Mouse (Mus musculus) CH12.LX (cell line): ENCODE data around the gene Myrfl. TPM values are rescaled to one million over a fixed set of nuclear protein-coding genes. Genes with fewer than 3 reads are reported as not detected.

Experiments used
- DNase-seq: peaks from one replicate; pipeline ENCODE4 v3.0.0-alpha.2; 2013; ENCODE audit errors: extremely low read depth
- H3K27ac ChIP-seq: 2 replicates; pipeline ENCODE4 v1.5.1; 2012; ENCODE audit warnings: low read depth, mild to moderate bottlenecking, control low read depth, moderate library complexity; ENCODE audit not compliant: insufficient read depth
- H3K27me3 ChIP-seq: replicated peaks from 2 replicates; pipeline ENCODE3; 2012; ENCODE audit warnings: inconsistent platforms
- H3K36me3 ChIP-seq, 2 experiments: replicated peaks in 1 of 2; 2 replicates each; pipeline versions ENCODE3 to v1.6.1; 2012; ENCODE audit warnings: inconsistent platforms in 1 of 2, low read length in 1 of 2, mild to moderate bottlenecking in 1 of 2, mixed read lengths in 1 of 2, moderate library complexity in 1 of 2; ENCODE audit not compliant: control insufficient read depth in 1 of 2, insufficient read depth in 1 of 2
- H3K4me1 ChIP-seq, 2 experiments: 2 replicates each; pipeline ENCODE4 v1.6.1; 2012; ENCODE audit warnings: inconsistent platforms in 1 of 2, moderate library complexity in 1 of 2; ENCODE audit not compliant: insufficient read depth in 2 of 2, control insufficient read depth in 1 of 2
- H3K4me2 ChIP-seq: 2 replicates; pipeline ENCODE4 v1.6.1; 2012; ENCODE audit warnings: low read depth, mild to moderate bottlenecking, control low read depth; ENCODE audit not compliant: poor library complexity, insufficient read depth, severe bottlenecking
- H3K4me3 ChIP-seq, 3 experiments: fragments of 150-350 bp in 1 of 3; sonication (generic) in 1 of 3; replicated peaks in 1 of 3; 2 replicates each; pipeline versions ENCODE3 to v1.5.1; 2011 to 2012; ENCODE audit warnings: low read depth in 2 of 3, low read length in 2 of 3, mild to moderate bottlenecking in 2 of 3, moderate library complexity in 2 of 3, control low read depth in 1 of 3, improper control_type of control experiment in 1 of 3, inconsistent platforms in 1 of 3, mixed read lengths in 1 of 3; ENCODE audit not compliant: poor library complexity in 1 of 3
- H3K79me2 ChIP-seq: replicated peaks from 2 replicates; pipeline ENCODE4 v1.6.1; 2012; ENCODE audit warnings: mild to moderate bottlenecking, moderate library complexity; ENCODE audit not compliant: control insufficient read depth, poor library complexity, insufficient read depth, severe bottlenecking; ENCODE audit errors: extremely low read depth
- H3K9ac ChIP-seq: 2 replicates; pipeline ENCODE4 v1.6.1; 2012; ENCODE audit warnings: low read depth, mild to moderate bottlenecking, control low read depth, moderate library complexity; ENCODE audit not compliant: insufficient read depth
- H3K9me3 ChIP-seq: replicated peaks from 2 replicates; pipeline ENCODE3; 2012; ENCODE audit warnings: low read length, inconsistent platforms, mixed read lengths
- CHD1 ChIP-seq: IDR thresholded peaks from 2 replicates; pipeline ENCODE4 v1.6.1; 2012; ENCODE audit warnings: low read depth, low read length, improper control_type of control experiment, inconsistent platforms
- CTCF ChIP-seq, 2 experiments: IDR thresholded peaks in 1 of 2; conservative IDR thresholded peaks in 1 of 2; 2 replicates each; pipeline ENCODE4 v1.5.1; 2011 to 2012; ENCODE audit warnings: low read depth in 2 of 2, low read length in 2 of 2, improper control_type of control experiment in 1 of 2, inconsistent platforms in 1 of 2, mild to moderate bottlenecking in 1 of 2, moderate library complexity in 1 of 2
- EP300 ChIP-seq: IDR thresholded peaks from 2 replicates; pipeline ENCODE4 v1.6.1; 2011; ENCODE audit warnings: low read length, improper control_type of control experiment
- JUND ChIP-seq: conservative IDR thresholded peaks from 2 replicates; pipeline ENCODE4 v1.6.1; 2011; ENCODE audit warnings: low read depth, low read length, improper control_type of control experiment
- KAT2A ChIP-seq: IDR thresholded peaks from 2 replicates; pipeline ENCODE4 v1.6.1; 2012; ENCODE audit warnings: low read length, improper control_type of control experiment, inconsistent platforms; ENCODE audit not compliant: insufficient replicate concordance
- MEF2A ChIP-seq: IDR thresholded peaks from 2 replicates; pipeline ENCODE4 v1.6.1; 2014; ENCODE audit warnings: low read depth, mild to moderate bottlenecking, inconsistent platforms, low read length, improper control_type of control experiment, borderline replicate concordance
- MYC ChIP-seq: IDR thresholded peaks from 2 replicates; pipeline ENCODE4 v1.6.1; 2011; ENCODE audit warnings: low read depth, mild to moderate bottlenecking, improper control_type of control experiment, low read length
- PAX5 ChIP-seq: IDR thresholded peaks from 2 replicates; pipeline ENCODE4 v1.6.1; 2012; ENCODE audit warnings: low read length, inconsistent platforms, mixed read lengths
- POLR2A ChIP-seq: IDR thresholded peaks from 2 replicates; pipeline ENCODE4 v1.6.1; 2011; ENCODE audit warnings: low read depth, mild to moderate bottlenecking, improper control_type of control experiment, low read length
- SIN3A ChIP-seq: IDR thresholded peaks from 2 replicates; pipeline ENCODE4 v1.6.1; 2012; ENCODE audit warnings: low read length, improper control_type of control experiment, inconsistent platforms
- ZC3H11A ChIP-seq: IDR thresholded peaks from 2 replicates; pipeline ENCODE4 v1.6.1; 2012; ENCODE audit warnings: low read depth, mild to moderate bottlenecking, inconsistent platforms, low read length, improper control_type of control experiment
- ZKSCAN1 ChIP-seq: IDR thresholded peaks from 2 replicates; pipeline ENCODE4 v1.6.1; 2012; ENCODE audit warnings: low read depth, inconsistent platforms, low read length, improper control_type of control experiment, borderline replicate concordance
- ZMIZ1 ChIP-seq: IDR thresholded peaks from 2 replicates; pipeline ENCODE4 v1.6.1; 2012; ENCODE audit warnings: low read depth, mild to moderate bottlenecking, inconsistent platforms, low read length, improper control_type of control experiment
- dilution Hi-C: fragments of 300-500 bp; cut with MboI; formaldehyde crosslinking; loops from 2 replicates; pipeline ENCODE4 v1.14.3; 2020; ENCODE audit warnings: low sequenced_read_pairs; ENCODE audit not compliant: extremely low pct_unique_long_range_greater_than_20kb, extremely low pct_ligation_motif_present
- in situ Hi-C: fragments of 300-500 bp; cut with MboI; formaldehyde crosslinking; loops from 3 replicates; pipeline ENCODE4 v1.14.3; 2019; ENCODE audit warnings: low sequenced_read_pairs, low pct_ligation_motif_present, low pct_unique_long_range_greater_than_20kb, mixed read lengths
- polyA plus RNA-seq: library from polyadenylated mRNA; unstranded; fragments of >175 nt; gene quantifications from 2 replicates; pipeline ENCODE4 v1.2.1, GENCODE M21; 2012; ENCODE audit warnings: low read depth; ENCODE audit not compliant: insufficient read length
- total RNA-seq, 2 experiments: library from RNA; depleted of rRNA; stranded (reverse); fragments of 300-350 nt in 1 of 2; fragments of >200 nt in 1 of 2; gene quantifications; 2 replicates each; pipeline ENCODE4 v1.2.3; 2012 to 2014

The Myrfl gene
- total and polyA plus RNA-seq, 3 experiments = not detected

GRCm38 (mm10) chr10:116912850-116913249, 16.1 kb upstream of the Myrfl start:
- Histone ChIP-seq H3K27me3 (no peaks in the 10 kb centered on the region), H3K9ac (no peak overlapping the region), H3K9me3 (no peaks in the 10 kb centered on the region), H3K79me2 (no peaks in the 10 kb centered on the region)
- in situ Hi-C loops (no loop called here), dilution Hi-C loops (no loop called here)
- no peak for TF ChIP-seq CTCF (conservative IDR thresholded peaks at IDR 0.05 in 1 of 2, IDR thresholded peaks at IDR 0.05 in 1 of 2; ENCODE audit: low read depth in 2 of 2, low read length in 2 of 2)
- TF ChIP-seq EP300 = no peak
- no peak for TF ChIP-seq MEF2A
- TF ChIP-seq KAT2A = no peak
- TF ChIP-seq ZMIZ1 = no peak
- TF ChIP-seq POLR2A = no peak
- TF ChIP-seq, all 38 proteins: peak for 0
- no peak overlapping the region for H3K4me3 ChIP-seq
- H3K4me1 ChIP-seq = 0 out of 4 replicates have a peak, but pooled peaks cover 2 to 4% of the 10 kb centered on the region in 2 experiments
- H3K4me2 ChIP-seq = no peak overlapping the region
- DNase-seq = no peak
- no peak overlapping the region for H3K27ac ChIP-seq
- peaks cover 4 to 68% of the 10 kb centered on the region in 2 experiments for H3K36me3 ChIP-seq

- Histone ChIP-seq H3K79me2 (no peaks in the 10 kb centered on the region), H3K9me3 (no peaks in the 10 kb centered on the region)
- no peak for DNase-seq
- TF ChIP-seq SIN3A = no peak
- TF ChIP-seq PAX5 = no peak
- TF ChIP-seq MYC = no peak
- TF ChIP-seq CHD1 = no peak
- TF ChIP-seq ZC3H11A = no peak
- TF ChIP-seq JUND = no peak
- TF ChIP-seq ZKSCAN1 = no peak
- TF ChIP-seq, all 38 proteins: peak for 0
- dilution Hi-C loops (no loop called here), in situ Hi-C loops (no loop called here)
- Histone ChIP-seq H3K4me1 (0 out of 4 replicates have a peak, but pooled peaks cover 0 to 2% of the 10 kb centered on the region in 2 experiments), H3K4me2 (no peak overlapping the region), H3K36me3 (peaks cover 9 to 75% of the 10 kb centered on the region in 2 experiments), H3K27me3 (no peaks in the 10 kb centered on the region), H3K4me3 (no peak overlapping the region), H3K27ac (no peak overlapping the region), H3K9ac (no peak overlapping the region)
These were observed 12.4 kb upstream of the Myrfl start for GRCm38 (mm10) chr10:116908901-116909642.

GRCm38 (mm10) chr10:116906794-116907193, 10.1 kb upstream of the Myrfl start:
- TF ChIP-seq MYC = no peak
- TF ChIP-seq ZMIZ1 = no peak
- no peak for TF ChIP-seq JUND
- TF ChIP-seq CHD1 = no peak
- no peaks in the 10 kb centered on the region for H3K27me3 ChIP-seq
- H3K4me1 ChIP-seq = 0 out of 4 replicates have a peak, but pooled peaks cover 0 to 2% of the 10 kb centered on the region in 2 experiments
- DNase-seq = no peak
- peaks cover 9 to 57% of the 10 kb centered on the region in 2 experiments for H3K36me3 ChIP-seq
- dilution Hi-C loops (no loop called here), in situ Hi-C loops (no loop called here)
- H3K27ac ChIP-seq = no peak overlapping the region
- no peak overlapping the region for H3K4me2 ChIP-seq
- no peak overlapping the region for H3K4me3 ChIP-seq
- H3K9me3 ChIP-seq = no peaks in the 10 kb centered on the region
- H3K9ac ChIP-seq = no peak overlapping the region
- H3K79me2 ChIP-seq = no peaks in the 10 kb centered on the region
